Mouse (Mus musculus) hindbrain, postnatal 0 days (tissue): ENCODE data around the gene Vrk2. TPM values are rescaled to one million over a fixed set of nuclear protein-coding genes. Genes with fewer than 3 reads are reported as not detected.
A peak's percentile ranks its signal among the peaks of the same experiment; 100 is the strongest.

Source experiments
- ATAC-seq: fragments of 200-750 bp; cut with Nextera tagmentation; 2 replicates; pipeline ENCODE4 v1.8.0; 2017; ENCODE audit warnings: mild to moderate bottlenecking, moderate TSS enrichment, moderate library complexity
- DNase-seq: peaks from one replicate; pipeline ENCODE4 v3.0.0-alpha.2; 2015; ENCODE audit warnings: low spot score
- H3K27ac ChIP-seq: fragments of 300-500 bp; sonication (generic); 2 replicates; pipeline ENCODE4 v1.5.1; 2014; ENCODE audit warnings: mild to moderate bottlenecking
- H3K27me3 ChIP-seq: fragments of 300-500 bp; sonication (generic); 2 replicates; pipeline ENCODE4 v1.6.1; 2014; ENCODE audit warnings: low read length, mixed read lengths; ENCODE audit not compliant: insufficient read depth
- H3K36me3 ChIP-seq: fragments of 300-500 bp; sonication (generic); 2 replicates; pipeline ENCODE4 v1.6.1; 2014; ENCODE audit warnings: low read length, mixed read lengths; ENCODE audit not compliant: insufficient read depth
- H3K4me1 ChIP-seq: fragments of 300-500 bp; sonication (generic); 2 replicates; pipeline ENCODE4 v1.6.1; 2014; ENCODE audit warnings: antibody characterized with exemption, low read length, mixed read lengths; ENCODE audit not compliant: insufficient read depth
- H3K4me2 ChIP-seq: fragments of 300-500 bp; sonication (generic); 2 replicates; pipeline ENCODE4 v1.6.1; 2014; ENCODE audit warnings: low read depth, mild to moderate bottlenecking, low read length, moderate library complexity, mixed read lengths
- H3K4me3 ChIP-seq: fragments of 300-500 bp; sonication (generic); 2 replicates; pipeline ENCODE4 v1.5.1; 2014; ENCODE audit warnings: low read length
- H3K9ac ChIP-seq: fragments of 300-500 bp; sonication (generic); replicated peaks from 2 replicates; pipeline ENCODE4 v1.6.1; 2014; ENCODE audit warnings: mild to moderate bottlenecking, low read length, moderate library complexity, mixed read lengths
- H3K9me3 ChIP-seq: fragments of 300-500 bp; sonication (generic); 2 replicates; pipeline ENCODE4 v1.6.1; 2016; ENCODE audit warnings: low read length, mixed read lengths
- CTCF ChIP-seq: IDR thresholded peaks from 2 replicates; pipeline ENCODE4 v1.5.1; 2016; ENCODE audit warnings: antibody characterized with exemption, control low read depth, low read depth
- WGBS: fragments of 180-500 bp; shearing (Covaris S2); extraction: QIAGEN DNeasy Blood & Tissue Kit; methylation state at CpG from one replicate; pipeline ENCODE4 v1.1.7; 2014; 5-methylcytosine and 5-hydroxymethylcytosine counted together
- polyA plus RNA-seq: library from polyadenylated mRNA; unstranded; fragments of >200 nt; fragmentation: Nextera tagmentation; extraction: Ambion mirVana; gene quantifications from 2 replicates; pipeline ENCODE4 v1.2.1, GENCODE M21; 2015
- total RNA-seq: library from RNA; depleted of rRNA; stranded (reverse); fragments of >200 nt; gene quantifications from 2 replicates; pipeline ENCODE4 v1.2.3, GENCODE M21; 2014; rRNA removed

Gene Vrk2
- total RNA-seq, result 0.25 and 0.58 TPM in 2 replicates
- polyA plus RNA-seq, result 2.9 and 3.4 TPM in 2 replicates

DNA sequence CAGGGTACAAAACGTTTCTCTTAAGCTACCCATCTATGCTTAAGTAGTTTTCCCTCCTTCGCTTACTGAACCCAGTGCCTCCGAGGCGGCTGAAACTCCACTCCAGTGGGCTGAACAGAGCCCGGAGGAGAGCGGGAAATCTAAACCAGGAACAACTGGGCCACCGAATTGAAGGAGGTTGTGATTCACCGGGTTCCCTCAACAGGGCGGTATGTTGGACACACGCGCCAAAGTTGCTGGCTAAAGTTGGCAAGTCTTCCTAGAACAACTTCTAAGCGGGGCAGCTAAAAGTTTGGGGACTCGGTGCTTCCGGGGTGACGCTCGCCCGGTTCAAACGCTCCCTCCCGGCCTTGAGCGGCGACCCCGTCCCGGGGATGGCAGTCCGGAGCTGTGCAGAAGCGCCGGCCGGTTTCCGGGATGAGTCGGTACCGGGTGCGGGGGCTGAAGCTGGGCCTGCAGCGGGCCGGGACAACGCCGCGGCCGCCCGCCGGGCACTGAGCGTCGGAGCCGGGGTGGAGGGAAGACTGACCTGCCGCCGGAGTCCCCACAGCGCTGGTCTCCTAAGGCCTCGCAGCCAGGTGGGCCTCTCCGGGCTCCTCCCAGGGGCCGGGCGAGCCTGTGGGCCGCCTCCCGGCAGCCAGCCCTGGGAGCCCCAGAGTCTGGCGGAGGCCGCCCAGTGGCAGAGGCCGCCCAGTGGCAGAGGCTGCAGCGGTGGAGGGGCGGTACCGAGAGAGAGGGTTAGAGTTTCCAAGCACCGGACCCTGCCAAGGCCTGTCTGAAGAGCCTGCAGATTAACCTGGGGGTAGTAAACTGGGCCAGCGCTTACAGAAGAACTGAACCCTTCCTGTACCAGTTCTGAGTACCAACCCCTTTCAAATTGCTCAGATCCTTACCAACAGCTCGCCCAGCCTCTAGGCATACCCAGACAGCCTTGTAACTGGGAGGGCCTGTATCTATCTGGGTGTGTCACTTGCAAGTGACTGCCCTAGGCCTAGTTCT, at the start of gene Vrk2, which contains the start of gene Gm6899:
TSS of gene Vrk2 (minus strand) at position 939 of the 999 bp plus-strand sequence.
TSS of gene Gm6899 (plus strand) at position 181 of the 999 bp plus-strand sequence.
- H3K4me3 ChIP-seq, result peak within 1 kb of the TSS; percentile 57
- 2% methylated on average over 47 of the region's 60 CpGs for WGBS
- no peaks in the 10 kb centered on the region for H3K27me3 ChIP-seq
- ATAC-seq (peak; percentile 97), DNase-seq (peak; percentile 71)
- no peaks in the 10 kb centered on the region for H3K9me3 ChIP-seq
- peak within 1 kb of the TSS; percentile 29 for H3K27ac ChIP-seq
- H3K4me2 ChIP-seq, result peak within 1 kb of the TSS; percentile 94
- H3K9ac ChIP-seq, result peak within 1 kb of the TSS; percentile 51
- H3K4me1 ChIP-seq, result no peaks in the 10 kb centered on the region
- no peaks in the 10 kb centered on the region for H3K36me3 ChIP-seq
- TF ChIP-seq CTCF, result peak; percentile 17; the same call in 1 of the 2 replicates

- ATAC-seq (no peak), DNase-seq (no peak)
- Histone ChIP-seq H3K27me3 (no peaks in the 10 kb centered on the region), H3K9ac (no peak overlapping the region), H3K4me2 (no peak overlapping the region), H3K9me3 (no peaks in the 10 kb centered on the region; the same call in 1 of the 2 replicates), H3K4me3 (no peak overlapping the region), H3K36me3 (no peaks in the 10 kb centered on the region), H3K4me1 (no peaks in the 10 kb centered on the region), H3K27ac (no peak overlapping the region)
- TF ChIP-seq CTCF, result no peak
- WGBS, result 97% methylated on average over 1 of the region's 1 CpGs
Measured at GRCm38 (mm10) chr11:26642141-26642540, 48.3 kb upstream of the Vrk2 start.

- DNase-seq (no peak), ATAC-seq (no peak)
- no peak for TF ChIP-seq CTCF
- H3K36me3 ChIP-seq, result no peaks in the 10 kb centered on the region
- no peak overlapping the region for H3K27ac ChIP-seq
- 74% methylated on average over 8 of the region's 8 CpGs for WGBS
- no peak overlapping the region for H3K4me2 ChIP-seq
- H3K9me3 ChIP-seq, result no peaks in the 10 kb centered on the region; the same call in 1 of the 2 replicates
- H3K4me3 ChIP-seq, result no peak overlapping the region
- H3K9ac ChIP-seq, result no peak overlapping the region
- no peaks in the 10 kb centered on the region for H3K4me1 ChIP-seq
- no peaks in the 10 kb centered on the region for H3K27me3 ChIP-seq
Measured at GRCm38 (mm10) chr11:26640314-26640785, 46.6 kb upstream of the Vrk2 start.

DNA sequence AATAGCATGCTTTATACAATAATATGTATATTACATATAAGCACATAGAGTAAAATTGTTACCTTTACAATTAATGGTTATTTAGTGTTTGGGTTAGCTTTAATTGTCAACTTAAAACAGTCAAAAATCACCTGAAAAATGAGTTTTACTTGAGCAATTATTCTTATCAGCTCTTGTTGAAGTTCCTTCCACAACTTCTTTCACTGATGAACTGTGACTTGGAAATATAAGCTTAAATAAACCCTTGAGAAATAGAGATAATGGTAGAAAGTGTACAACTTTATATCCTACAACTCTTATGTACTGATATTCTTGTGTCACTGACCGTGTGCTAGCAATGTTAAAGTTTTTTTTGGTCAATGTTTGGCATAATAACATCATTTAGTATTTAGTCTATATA, 42.4 kb upstream of the Vrk2 start:
- no peak for TF ChIP-seq CTCF
- WGBS, result 91% methylated on average over 1 of the region's 1 CpGs

GRCm38 (mm10) chr11:26622727-26623126, 28.9 kb upstream of the Vrk2 start:
- ATAC-seq, result no peak
- H3K9me3 ChIP-seq, result no peaks in the 10 kb centered on the region
- H3K4me3 ChIP-seq, result no peak overlapping the region
- DNase-seq, result no peak
- no peak for TF ChIP-seq CTCF
- WGBS, result 84% methylated on average over 5 of the region's 5 CpGs
- H3K36me3 ChIP-seq, result no peaks in the 10 kb centered on the region
- no peak overlapping the region for H3K27ac ChIP-seq
- no peak overlapping the region for H3K9ac ChIP-seq
- no peaks in the 10 kb centered on the region for H3K27me3 ChIP-seq
- H3K4me1 ChIP-seq, result no peaks in the 10 kb centered on the region
- no peak overlapping the region for H3K4me2 ChIP-seq

More for the DNA sequence above, 42.4 kb upstream of the Vrk2 start:
- DNase-seq (no peak), ATAC-seq (no peak)
- H3K4me1 ChIP-seq, result no peaks in the 10 kb centered on the region
- H3K27ac ChIP-seq, result no peak overlapping the region
- no peak overlapping the region for H3K4me3 ChIP-seq
- H3K27me3 ChIP-seq, result no peaks in the 10 kb centered on the region
- no peak overlapping the region for H3K9ac ChIP-seq
- H3K4me2 ChIP-seq, result no peak overlapping the region
- H3K9me3 ChIP-seq, result no peaks in the 10 kb centered on the region
- no peaks in the 10 kb centered on the region for H3K36me3 ChIP-seq

DNA sequence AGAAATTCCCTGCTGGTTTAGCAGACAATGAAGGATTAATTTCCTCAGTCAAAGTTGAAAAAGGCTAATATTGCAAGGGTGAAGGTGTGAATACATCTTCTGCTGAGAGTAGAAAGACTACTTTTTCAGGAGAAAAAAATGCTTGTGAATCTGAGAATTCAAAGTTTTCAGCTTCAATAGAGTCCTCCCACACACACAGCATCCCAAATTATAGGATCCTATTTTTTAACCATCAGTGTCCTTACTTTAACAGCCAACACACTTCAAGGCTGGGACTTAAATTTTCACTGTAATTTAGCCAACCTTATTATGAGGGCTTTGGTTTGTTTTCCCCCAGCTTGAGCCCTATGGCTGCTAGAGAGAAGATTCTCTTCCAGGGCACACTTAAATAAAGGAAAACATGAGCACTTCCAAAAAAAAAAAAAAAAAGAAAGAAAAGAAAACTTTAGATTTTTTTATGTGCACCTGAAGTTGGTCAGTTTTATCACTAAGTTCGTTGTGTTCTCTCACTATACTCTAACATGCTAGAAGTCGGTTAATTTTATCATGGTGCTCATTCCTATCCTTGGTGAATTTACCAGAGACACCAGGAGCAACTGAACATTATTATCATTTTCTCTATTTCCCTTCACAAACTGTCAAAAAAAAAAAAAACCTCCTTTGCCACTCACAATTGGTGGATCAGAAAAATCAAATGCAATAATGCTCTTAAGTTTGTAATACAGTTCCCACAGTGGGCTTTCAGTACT, 24.9 kb upstream of the Vrk2 start:
- no peak for TF ChIP-seq CTCF
- H3K36me3 ChIP-seq, result no peaks in the 10 kb centered on the region
- no peaks in the 10 kb centered on the region for H3K27me3 ChIP-seq
- DNase-seq, result no peak
- no peak for ATAC-seq
- WGBS, result 97% methylated on average over 2 of the region's 2 CpGs
- no peak overlapping the region for H3K4me2 ChIP-seq
- no peaks in the 10 kb centered on the region for H3K4me1 ChIP-seq
- H3K4me3 ChIP-seq, result no peak overlapping the region
- H3K9ac ChIP-seq, result no peak overlapping the region
- no peaks in the 10 kb centered on the region for H3K9me3 ChIP-seq
- H3K27ac ChIP-seq, result no peak overlapping the region
